Mouse (Mus musculus) midbrain, embryonic 11.5 days (tissue): ENCODE measurements at regions not wholly inside any gene's neighbourhood (a gene's known extent, or its start where the extent isn't known, plus 50 kb on each side); places are given as distances from the start of the nearest gene placed in this dataset.

Experiments used
- ATAC-seq: fragments of 200-750 bp; cut with Nextera tagmentation; 2 replicates; pipeline ENCODE4 v1.8.0; 2017; ENCODE audit warnings: moderate TSS enrichment, moderate library complexity; ENCODE audit not compliant: low FRiP score
- DNase-seq: peaks from one replicate; pipeline ENCODE4 v3.0.0; 2015; ENCODE audit warnings: low spot score; ENCODE audit errors: missing footprints
- H3K27ac ChIP-seq: fragments of 300-500 bp; sonication (generic); 2 replicates; pipeline ENCODE4 v1.5.1; 2014; ENCODE audit warnings: low read depth, low read length
- H3K27me3 ChIP-seq: fragments of 300-500 bp; sonication (generic); 2 replicates; pipeline ENCODE4 v1.6.1; 2014; ENCODE audit warnings: mild to moderate bottlenecking, low read length, moderate library complexity, mixed read lengths; ENCODE audit not compliant: control insufficient read depth, insufficient read depth
- H3K36me3 ChIP-seq: fragments of 300-500 bp; sonication (generic); 2 replicates; pipeline ENCODE4 v1.6.1; 2014; ENCODE audit warnings: mild to moderate bottlenecking, low read length, moderate library complexity, mixed read lengths; ENCODE audit not compliant: control insufficient read depth, insufficient read depth
- H3K4me1 ChIP-seq: fragments of 300-500 bp; sonication (generic); 2 replicates; pipeline ENCODE4 v1.6.1; 2014; ENCODE audit warnings: low read length; ENCODE audit not compliant: control insufficient read depth, insufficient read depth
- H3K4me2 ChIP-seq: fragments of 300-500 bp; sonication (generic); 2 replicates; pipeline ENCODE4 v1.6.1; 2014; ENCODE audit warnings: mild to moderate bottlenecking, moderate library complexity
- H3K4me3 ChIP-seq: fragments of 300-500 bp; sonication (generic); 2 replicates; pipeline ENCODE4 v1.5.1; 2014; ENCODE audit warnings: low read depth, low read length
- H3K9ac ChIP-seq: fragments of 300-500 bp; sonication (generic); 2 replicates; pipeline ENCODE4 v1.6.1; 2014; ENCODE audit warnings: low read length
- H3K9me3 ChIP-seq: fragments of 300-500 bp; sonication (generic); 2 replicates; pipeline ENCODE4 v1.6.1; 2016; ENCODE audit warnings: low read length; ENCODE audit not compliant: control insufficient read depth
- WGBS: fragments of 180-500 bp; shearing (Covaris S2); extraction: QIAGEN DNeasy Blood & Tissue Kit; methylation state at CpG from one replicate; pipeline ENCODE4 v1.1.7; 2014; 5-methylcytosine and 5-hydroxymethylcytosine counted together

DNA sequence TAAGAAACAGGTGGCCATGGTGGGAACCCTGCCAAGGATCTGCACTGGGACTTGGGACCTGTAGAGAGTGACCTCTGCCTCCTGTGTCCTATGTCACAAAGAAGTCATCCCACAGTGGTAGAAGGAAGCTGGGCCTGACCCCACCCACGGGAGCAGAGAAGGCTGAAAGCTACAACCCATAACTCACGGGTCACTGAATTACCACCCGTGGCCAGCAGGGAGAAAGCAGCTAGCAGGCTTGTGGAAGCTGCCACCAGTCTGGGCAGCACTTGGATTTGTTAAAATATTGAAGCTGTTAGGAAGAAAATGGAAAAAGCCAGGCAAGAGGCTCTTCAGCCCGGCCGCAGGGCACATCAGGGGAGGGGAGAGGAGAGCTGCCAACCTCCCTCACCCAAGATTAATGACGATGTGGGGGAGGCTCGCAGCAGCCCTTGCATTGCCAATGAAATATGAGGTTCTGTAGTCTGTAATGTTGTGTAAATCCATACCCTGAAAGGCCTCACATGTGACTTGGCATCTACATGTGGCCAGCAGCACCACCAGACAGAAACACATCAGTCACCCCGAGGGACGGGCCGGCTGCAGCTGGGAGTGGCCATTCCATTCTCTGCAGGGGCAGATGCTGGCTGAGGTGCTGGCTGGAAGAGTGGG lies 94.5 kb downstream of the Olfm1 start:
- no peak overlapping the region for H3K9ac ChIP-seq
- 74% methylated on average over 10 of the region's 10 CpGs for WGBS

GRCm38 (mm10) chr2:28289339-28289738 lies 96.5 kb downstream of the Olfm1 start:
- Histone ChIP-seq H3K9ac (no peak overlapping the region), H3K36me3 (no peaks in the 10 kb centered on the region), H3K9me3 (no peaks in the 10 kb centered on the region), H3K4me3 (no peak overlapping the region), H3K27ac (no peak overlapping the region), H3K4me2 (no peak overlapping the region), H3K4me1 (peaks cover 2% of the 10 kb centered on the region; the same call in 1 of the 2 replicates), H3K27me3 (no peaks in the 10 kb centered on the region)
- ATAC-seq, result no peak
- 90% methylated on average over 6 of the region's 6 CpGs for WGBS
- peak; percentile 59 for DNase-seq

More for the DNA sequence above, 94.5 kb downstream of the Olfm1 start:
- Histone ChIP-seq H3K4me2 (no peak overlapping the region), H3K9me3 (no peaks in the 10 kb centered on the region), H3K4me3 (no peak overlapping the region), H3K4me1 (no peaks in the 10 kb centered on the region), H3K27ac (no peak overlapping the region), H3K36me3 (no peaks in the 10 kb centered on the region), H3K27me3 (no peaks in the 10 kb centered on the region)
- DNase-seq, result peak; percentile 54
- ATAC-seq, result no peak

GRCm38 (mm10) chr2:28289860-28290471 lies 97.2 kb downstream of the Olfm1 start:
- WGBS, result 79% methylated on average over 11 of the region's 11 CpGs
- Histone ChIP-seq H3K36me3 (no peaks in the 10 kb centered on the region), H3K4me1 (peaks cover 8% of the 10 kb centered on the region), H3K4me2 (no peak overlapping the region), H3K4me3 (no peak overlapping the region), H3K9ac (no peak overlapping the region), H3K27me3 (0 out of 2 replicates have a peak, but pooled peaks cover under 1% of the 10 kb centered on the region), H3K9me3 (no peaks in the 10 kb centered on the region), H3K27ac (no peak overlapping the region)
- DNase-seq, result peak; percentile 73
- ATAC-seq, result no peak

- DNase-seq (peak; percentile 84), ATAC-seq (peak; percentile 56; the same call in 1 of the 2 replicates)
- Histone ChIP-seq H3K27ac (no peak overlapping the region), H3K4me1 (peaks cover 22% of the 10 kb centered on the region), H3K4me2 (no peak overlapping the region), H3K9ac (no peak overlapping the region), H3K36me3 (no peaks in the 10 kb centered on the region), H3K27me3 (0 out of 2 replicates have a peak, but pooled peaks cover 2% of the 10 kb centered on the region), H3K9me3 (no peaks in the 10 kb centered on the region), H3K4me3 (no peak overlapping the region)
- WGBS, result 44% methylated on average over 7 of the region's 7 CpGs
These were observed 101.7 kb downstream of the Olfm1 start for GRCm38 (mm10) chr2:28294509-28294908.

GRCm38 (mm10) chr2:28296183-28296582 lies 103.4 kb downstream of the Olfm1 start:
- Histone ChIP-seq H3K4me3 (no peak overlapping the region), H3K36me3 (no peaks in the 10 kb centered on the region), H3K4me1 (peaks cover 22% of the 10 kb centered on the region), H3K4me2 (no peak overlapping the region), H3K27me3 (0 out of 2 replicates have a peak, but pooled peaks cover 2% of the 10 kb centered on the region), H3K9me3 (no peaks in the 10 kb centered on the region), H3K9ac (no peak overlapping the region), H3K27ac (0 out of 2 replicates have a peak overlapping the region, but pooled peaks have one; percentile 17)
- DNase-seq, result peak; percentile 88
- ATAC-seq, result peak; percentile 74
- WGBS, result 24% methylated on average over 12 of the region's 12 CpGs

DNA sequence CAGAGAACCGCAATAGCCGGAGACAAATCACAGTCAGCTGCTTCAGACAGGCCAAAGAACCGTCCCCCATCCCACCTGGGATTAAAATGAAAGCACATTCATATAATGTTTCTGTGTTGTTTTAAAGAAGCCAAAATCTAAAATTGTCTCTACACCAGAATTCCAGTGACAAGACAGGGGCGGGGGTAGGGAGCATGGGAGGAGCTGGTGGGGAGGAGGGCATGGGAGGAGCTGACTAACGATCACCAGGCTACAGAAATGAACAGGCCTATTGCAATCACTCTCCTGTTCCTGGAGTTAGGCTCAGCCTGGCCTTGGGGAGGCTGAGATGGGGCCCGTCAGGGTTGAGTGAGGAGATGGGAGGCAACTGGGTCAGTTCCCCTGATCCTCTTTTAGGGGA lies 105.9 kb downstream of the Olfm1 start:
- Histone ChIP-seq H3K36me3 (no peaks in the 10 kb centered on the region), H3K4me3 (no peak overlapping the region), H3K27me3 (0 out of 2 replicates have a peak, but pooled peaks cover 2% of the 10 kb centered on the region), H3K27ac (no peak overlapping the region), H3K9me3 (no peaks in the 10 kb centered on the region), H3K4me2 (no peak overlapping the region), H3K4me1 (peaks cover 22% of the 10 kb centered on the region), H3K9ac (no peak overlapping the region)
- 67% methylated on average over 6 of the region's 6 CpGs for WGBS
- ATAC-seq (no peak), DNase-seq (peak; percentile 80)

DNA sequence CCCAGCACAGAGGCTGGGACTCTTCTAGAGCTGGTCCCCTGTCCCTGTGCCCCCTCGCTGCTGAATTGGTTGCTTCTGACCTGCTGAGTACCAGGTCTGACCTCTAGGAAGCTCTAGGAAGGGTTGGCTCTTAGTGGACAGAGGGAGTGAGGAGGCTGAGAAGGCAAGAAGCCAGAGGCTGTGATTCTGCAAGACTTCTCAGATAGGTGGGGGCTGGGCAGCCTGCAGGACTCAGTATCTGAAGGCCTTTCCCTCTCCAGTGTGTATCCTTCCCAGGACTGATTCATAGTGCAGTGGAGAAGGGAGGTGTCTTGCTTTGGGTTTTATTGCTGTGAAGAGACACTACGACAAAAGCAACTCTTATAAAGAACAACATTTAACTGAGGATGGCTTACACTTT lies 106.6 kb downstream of the Olfm1 start:
- 86% methylated on average over 2 of the region's 2 CpGs for WGBS

DNA sequence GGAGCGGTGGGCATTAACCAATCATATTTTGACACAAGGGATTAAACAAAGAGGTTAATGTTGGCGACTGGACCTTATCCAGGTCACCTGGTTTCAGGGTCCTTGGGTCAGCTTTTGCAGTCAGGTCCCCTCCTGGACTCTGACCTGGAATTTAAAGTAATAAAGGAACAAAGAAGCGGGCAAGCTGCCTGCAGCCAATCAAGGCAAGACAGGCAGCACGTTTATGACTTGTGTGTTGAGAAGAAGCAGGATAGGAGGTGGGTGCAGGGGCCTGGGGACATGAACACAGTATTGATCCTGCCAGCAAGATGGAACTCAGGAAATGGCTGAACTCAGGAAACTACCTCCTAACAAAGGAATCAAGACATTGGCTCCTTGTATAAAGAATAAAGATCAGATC lies 108.5 kb downstream of the Olfm1 start:
- H3K9me3 ChIP-seq, result no peaks in the 10 kb centered on the region
- no peak overlapping the region for H3K27ac ChIP-seq
- no peaks in the 10 kb centered on the region for H3K36me3 ChIP-seq
- WGBS, result 76% methylated on average over 4 of the region's 4 CpGs
- peaks cover 2% of the 10 kb centered on the region for H3K4me1 ChIP-seq
- no peak overlapping the region for H3K4me2 ChIP-seq
- ATAC-seq, result no peak
- H3K4me3 ChIP-seq, result no peak overlapping the region
- no peak overlapping the region for H3K9ac ChIP-seq
- DNase-seq, result peak; percentile 33
- H3K27me3 ChIP-seq, result no peaks in the 10 kb centered on the region

More for the DNA sequence above, 106.6 kb downstream of the Olfm1 start:
- Histone ChIP-seq H3K27me3 (0 out of 2 replicates have a peak, but pooled peaks cover 2% of the 10 kb centered on the region), H3K36me3 (no peaks in the 10 kb centered on the region), H3K9me3 (no peaks in the 10 kb centered on the region), H3K9ac (no peak overlapping the region), H3K27ac (no peak overlapping the region), H3K4me2 (no peak overlapping the region), H3K4me1 (peaks cover 20% of the 10 kb centered on the region), H3K4me3 (no peak overlapping the region)
- DNase-seq (no peak), ATAC-seq (no peak)

DNA sequence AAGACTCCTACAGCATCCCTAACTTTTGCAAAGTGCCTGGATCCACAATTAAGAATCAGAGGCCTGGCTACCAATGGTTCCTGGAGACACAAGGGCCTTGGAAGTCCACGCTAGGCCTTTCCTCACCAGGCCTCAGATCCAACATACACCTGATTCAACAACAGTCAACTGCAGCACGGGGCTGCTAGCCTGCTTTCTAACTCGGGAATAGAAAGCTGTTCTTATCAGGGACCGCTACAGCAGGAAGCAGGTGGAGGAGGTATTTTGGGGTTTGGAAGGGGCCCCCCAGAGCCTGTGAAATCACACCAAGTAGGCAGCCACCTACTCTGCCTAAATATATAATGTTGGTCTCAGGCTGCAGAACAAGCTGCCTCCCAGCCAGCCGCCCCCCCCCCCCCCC lies 111.1 kb downstream of the Olfm1 start:
- DNase-seq (peak; percentile 51), ATAC-seq (no peak)
- H3K27ac ChIP-seq, result no peak overlapping the region
- H3K4me2 ChIP-seq, result no peak overlapping the region
- H3K4me3 ChIP-seq, result no peak overlapping the region
- no peak overlapping the region for H3K9ac ChIP-seq
- no peaks in the 10 kb centered on the region for H3K9me3 ChIP-seq
- H3K36me3 ChIP-seq, result no peaks in the 10 kb centered on the region
- no peaks in the 10 kb centered on the region for H3K4me1 ChIP-seq
- H3K27me3 ChIP-seq, result no peaks in the 10 kb centered on the region
- 85% methylated on average over 5 of the region's 5 CpGs for WGBS
